Mouse (Mus musculus): ENCODE data around the gene Arhgap27.

- TF ChIP-seq ZNF384 (IDR thresholded peaks at IDR 0.05; ENCODE audit: low read depth, low read length) (no peak), CHD2 (IDR thresholded peaks at IDR 0.05; ENCODE audit: low read depth, low read length) (peak; percentile 70; the same call in 1 of the 2 replicates), HCFC1 (IDR thresholded peaks at IDR 0.05; ENCODE audit: borderline replicate concordance, insufficient read depth, low read length) (no peak)
These were observed 24.5 kb upstream of the Arhgap27 start for GRCm38 (mm10) chr11:103387870-103388526.
